Mouse (Mus musculus): ENCODE measurements around the gene Hist1h3d. TPM values are rescaled to one million over a fixed set of nuclear protein-coding genes. Genes with fewer than 3 reads are reported as not detected.
"Not testable (repeated sequence)": the region's sequence is repeated elsewhere in the genome, so short reads cannot be mapped to it uniquely, and the experiment has no call there.

Gene Hist1h3d
- total RNA-seq, 2 experiments from 2014 or later: 9.3 to 10.4 TPM

DNA sequence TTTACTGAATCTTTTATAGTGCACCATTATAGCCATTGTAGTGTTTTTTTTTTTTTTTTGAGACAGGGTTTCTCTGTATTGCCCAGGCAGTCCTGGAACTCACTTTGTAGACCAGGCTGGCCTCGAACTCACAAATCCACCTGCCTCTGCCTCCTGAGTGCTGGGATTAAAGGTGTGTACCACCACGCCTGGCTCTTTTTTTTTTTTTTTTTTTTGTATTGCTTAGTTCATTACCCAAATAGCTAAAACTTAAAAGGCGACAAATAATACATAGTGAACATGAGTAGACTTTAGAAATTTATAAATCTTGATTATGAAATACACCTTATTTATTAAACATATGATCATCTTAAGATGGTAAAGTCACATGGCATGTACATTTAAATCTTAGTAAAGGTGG, 34.1 kb upstream of the Hist1h3d start:
- no peak for DNase-seq (ENCODE audit: low spot score in 2 of 2)

DNA sequence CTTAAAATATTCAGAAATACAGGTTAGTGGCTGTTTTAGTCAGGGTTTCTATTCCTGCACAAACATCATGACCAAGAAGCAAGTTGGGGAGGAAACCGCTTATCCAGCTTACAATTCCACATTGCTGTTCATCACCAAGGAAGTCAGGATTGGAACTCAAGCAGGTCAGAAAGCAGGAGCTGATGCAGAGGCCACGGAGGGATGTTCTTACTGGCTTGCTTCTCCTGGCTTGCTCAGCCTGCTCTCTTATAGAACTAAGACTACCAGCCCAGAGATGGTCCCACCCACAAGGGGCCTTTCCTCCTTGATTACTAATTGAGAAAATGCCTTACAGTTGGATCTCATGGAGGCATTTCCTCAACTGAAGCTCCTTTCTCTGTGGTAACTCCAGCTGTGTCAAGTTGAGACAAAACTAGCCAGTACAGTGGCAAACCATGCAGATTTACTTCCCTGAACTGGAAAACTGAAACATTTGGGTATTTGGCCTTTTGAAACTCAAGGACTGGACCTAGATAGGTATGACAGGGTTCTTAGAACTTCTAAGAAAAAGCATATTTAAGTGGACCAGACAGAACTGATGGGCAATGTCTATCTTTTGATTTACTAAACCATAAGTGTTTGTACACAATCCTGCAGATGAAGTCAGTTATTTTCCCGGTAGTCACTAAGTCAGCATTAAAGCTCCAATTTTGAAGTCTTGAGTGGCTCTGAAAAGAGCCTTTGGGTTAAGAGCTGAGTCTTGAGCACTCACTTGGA, 33.2 kb upstream of the Hist1h3d start:
- DNase-seq (ENCODE audit: low spot score in 2 of 2): not testable (repeated sequence)

DNA sequence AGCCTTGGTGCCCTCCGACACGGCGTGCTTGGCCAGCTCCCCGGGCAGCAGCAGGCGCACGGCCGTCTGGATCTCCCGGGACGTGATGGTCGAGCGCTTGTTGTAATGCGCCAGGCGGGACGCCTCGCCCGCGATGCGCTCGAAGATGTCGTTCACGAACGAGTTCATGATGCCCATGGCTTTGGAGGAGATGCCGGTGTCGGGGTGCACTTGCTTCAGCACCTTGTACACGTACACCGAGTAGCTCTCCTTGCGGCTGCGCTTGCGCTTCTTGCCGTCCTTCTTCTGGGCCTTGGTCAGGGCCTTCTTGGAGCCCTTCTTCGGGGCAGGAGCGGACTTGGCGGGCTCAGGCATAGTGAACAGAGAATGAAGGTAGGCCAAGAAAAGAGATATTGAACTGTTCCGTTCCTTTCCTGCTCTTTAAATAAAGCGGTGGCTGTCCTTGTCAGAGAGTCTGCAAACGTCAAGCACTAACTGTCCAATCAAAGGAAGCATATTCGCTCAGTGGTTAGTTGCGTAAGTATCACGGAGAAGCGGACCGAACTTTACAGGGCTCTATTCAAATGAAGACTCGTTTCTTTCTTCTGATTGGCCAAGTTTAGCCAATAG, 32.5 kb upstream of the Hist1h3d start, which contains the start of gene Hist1h2bh:
Hist1h2bh (minus strand) TSS at position 394 of the 609 bp plus-strand sequence.
- DNase-seq (ENCODE audit: low spot score in 2 of 2): peak in 1 of 2 experiments; percentile 69

DNA sequence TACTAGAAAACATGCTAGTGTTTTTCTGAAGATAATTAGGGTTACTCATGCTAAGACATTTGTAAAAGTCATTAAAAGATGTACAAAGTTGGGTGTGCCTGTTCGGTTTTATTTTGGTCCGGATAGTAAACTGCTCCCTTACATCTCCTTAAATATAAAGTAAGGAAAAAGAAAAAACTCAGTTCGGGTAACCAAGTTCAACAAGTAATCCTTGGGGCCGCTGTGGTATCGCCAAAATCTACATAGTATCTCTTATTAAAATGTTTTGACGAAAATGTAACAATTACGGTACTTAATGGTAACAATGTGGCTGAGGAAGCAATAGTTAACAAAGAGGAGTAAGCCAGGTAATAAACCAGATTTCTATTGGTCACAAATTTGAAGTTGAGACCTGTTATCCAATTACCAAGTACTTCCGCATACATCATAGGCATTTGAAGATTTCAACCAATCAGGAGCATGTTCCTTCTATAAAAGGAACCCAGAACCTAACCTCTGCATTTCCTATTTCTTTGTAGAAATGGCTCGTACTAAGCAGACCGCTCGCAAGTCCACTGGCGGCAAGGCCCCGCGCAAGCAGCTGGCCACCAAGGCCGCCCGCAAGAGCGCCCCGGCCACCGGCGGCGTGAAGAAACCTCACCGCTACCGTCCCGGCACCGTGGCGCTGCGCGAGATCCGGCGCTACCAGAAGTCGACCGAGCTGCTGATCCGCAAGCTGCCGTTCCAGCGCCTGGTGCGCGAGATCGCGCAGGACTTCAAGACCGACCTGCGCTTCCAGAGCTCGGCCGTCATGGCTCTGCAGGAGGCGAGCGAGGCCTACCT, 31.4 kb upstream of the Hist1h3d start, which contains the start of gene Hist1h3f:
Hist1h3f (plus strand) TSS at position 88 of the 822 bp plus-strand sequence.
- peak; percentile 59 to 66 for DNase-seq (ENCODE audit: low spot score in 2 of 2)

- DNase-seq (ENCODE audit: low spot score in 2 of 2): not testable (repeated sequence)
These were observed 30.8 kb upstream of the Hist1h3d start for GRCm38 (mm10) chr13:23544787-23545120.

GRCm38 (mm10) chr13:23546694-23547093, 28.9 kb upstream of the Hist1h3d start:
- no peak for DNase-seq (ENCODE audit: low spot score in 2 of 2)

GRCm38 (mm10) chr13:23550761-23551145, 24.8 kb upstream of the Hist1h3d start:
- no peak for DNase-seq (ENCODE audit: low spot score in 2 of 2)

GRCm38 (mm10) chr13:23551146-23551834, 24.3 kb upstream of the Hist1h3d start, which contains the start of gene Hist1h4f:
TSS of gene Hist1h4f (minus strand) at chr13:23551648.
- peak; percentile 83 to 94 for DNase-seq (ENCODE audit: low spot score in 2 of 2)

DNA sequence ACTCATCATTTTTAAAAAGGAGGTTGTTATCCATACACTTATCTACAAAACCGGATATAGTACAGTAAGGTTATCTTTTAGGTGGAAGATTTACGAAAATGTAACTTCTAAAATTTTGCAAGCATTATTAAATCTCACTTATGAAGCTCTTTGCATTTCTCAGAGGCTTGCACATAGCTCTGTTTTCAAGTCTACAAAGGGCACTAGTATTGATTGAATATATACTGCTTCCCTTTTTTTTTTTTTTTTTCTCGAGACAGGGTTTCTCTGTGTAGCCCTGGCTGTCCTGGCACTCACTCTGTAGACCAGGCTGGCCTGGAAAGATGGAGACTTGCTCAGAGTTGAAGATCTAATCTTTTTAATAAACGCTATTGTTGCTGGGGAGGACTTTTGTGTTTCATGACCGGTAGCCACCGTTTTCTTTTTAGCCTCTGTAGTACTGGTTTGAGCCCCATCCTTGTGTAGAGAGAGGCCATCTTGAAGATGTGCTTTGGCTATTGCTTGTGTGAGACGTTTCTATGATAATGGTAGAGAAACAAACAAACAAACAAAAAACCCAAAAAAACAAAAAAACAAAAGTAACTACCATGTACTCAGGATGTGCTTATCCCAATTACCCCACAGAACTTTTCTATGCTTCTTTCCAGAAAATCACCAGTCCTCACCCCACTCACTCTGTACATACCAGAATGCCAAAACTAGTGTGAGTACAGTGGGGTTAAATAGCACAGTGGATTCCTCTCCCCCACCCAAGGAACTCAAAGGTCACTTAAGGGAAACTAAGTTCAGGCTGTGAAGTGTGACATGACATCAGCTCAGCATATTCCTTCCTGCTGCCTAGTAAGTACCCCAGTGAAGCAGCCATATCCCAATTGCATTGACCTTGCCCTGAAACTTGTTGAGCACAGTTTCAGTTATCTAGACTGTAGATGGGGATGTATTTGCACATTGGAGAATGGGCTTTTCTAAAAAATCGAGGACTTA, 23.3 kb upstream of the Hist1h3d start:
- DNase-seq (ENCODE audit: low spot score in 2 of 2): no peak

- DNase-seq (ENCODE audit: low spot score in 2 of 2): no peak
These were observed 22.6 kb upstream of the Hist1h3d start, which contains the start of gene Hist1h1d for GRCm38 (mm10) chr13:23552962-23553361. TSS of gene Hist1h1d (plus strand) at chr13:23553262.

GRCm38 (mm10) chr13:23554393-23554792, 21.2 kb upstream of the Hist1h3d start:
- DNase-seq (ENCODE audit: low spot score in 2 of 2): no peak

- DNase-seq (ENCODE audit: low spot score in 2 of 2): peak; percentile 69 to 84
These were observed 20.4 kb upstream of the Hist1h3d start for GRCm38 (mm10) chr13:23554925-23555838.

- DNase-seq (ENCODE audit: low spot score in 2 of 2): peak; percentile 47 to 64
These were observed 19.6 kb upstream of the Hist1h3d start for GRCm38 (mm10) chr13:23555839-23556416.

GRCm38 (mm10) chr13:23556906-23557305, 18.7 kb upstream of the Hist1h3d start:
- DNase-seq (ENCODE audit: low spot score in 2 of 2): no peak

DNA sequence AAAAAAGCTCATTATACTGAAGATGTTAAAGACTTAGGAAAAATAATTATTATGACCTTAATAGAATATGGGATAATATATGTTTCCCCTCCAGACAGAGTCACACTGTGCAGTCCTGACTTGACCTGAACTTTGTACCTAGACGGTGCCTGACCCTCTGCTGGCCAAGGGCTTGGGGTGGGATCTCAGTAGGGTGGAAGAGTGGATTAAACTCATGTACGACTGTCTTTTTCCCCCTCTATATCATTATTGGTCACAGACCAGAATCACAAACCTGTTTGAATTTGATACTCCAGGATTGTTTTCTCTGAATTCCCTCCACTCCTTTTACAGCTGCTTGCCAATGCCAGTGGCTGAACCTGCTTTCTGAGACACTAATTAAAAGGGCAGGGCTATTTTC, 14.9 kb upstream of the Hist1h3d start:
- not testable (repeated sequence) for DNase-seq (ENCODE audit: low spot score in 2 of 2)

DNA sequence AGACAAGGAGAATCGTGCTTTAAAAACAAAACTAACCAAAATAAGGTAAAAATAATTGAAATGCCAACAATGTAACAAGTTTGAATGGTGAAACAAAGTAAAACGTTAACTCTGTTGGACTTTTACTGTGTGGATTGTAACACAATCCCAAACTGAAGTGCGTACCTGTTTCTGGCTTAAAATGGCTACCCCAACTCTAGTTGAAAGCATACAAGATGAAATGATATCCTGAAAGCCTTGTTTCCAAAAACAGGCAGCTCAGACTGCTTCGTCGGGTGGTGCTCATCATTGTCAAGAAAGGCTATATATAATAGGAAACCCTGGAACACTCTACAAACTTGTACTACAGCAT, 14.1 kb upstream of the Hist1h3d start:
- not testable (repeated sequence) for DNase-seq (ENCODE audit: low spot score in 2 of 2)

DNA sequence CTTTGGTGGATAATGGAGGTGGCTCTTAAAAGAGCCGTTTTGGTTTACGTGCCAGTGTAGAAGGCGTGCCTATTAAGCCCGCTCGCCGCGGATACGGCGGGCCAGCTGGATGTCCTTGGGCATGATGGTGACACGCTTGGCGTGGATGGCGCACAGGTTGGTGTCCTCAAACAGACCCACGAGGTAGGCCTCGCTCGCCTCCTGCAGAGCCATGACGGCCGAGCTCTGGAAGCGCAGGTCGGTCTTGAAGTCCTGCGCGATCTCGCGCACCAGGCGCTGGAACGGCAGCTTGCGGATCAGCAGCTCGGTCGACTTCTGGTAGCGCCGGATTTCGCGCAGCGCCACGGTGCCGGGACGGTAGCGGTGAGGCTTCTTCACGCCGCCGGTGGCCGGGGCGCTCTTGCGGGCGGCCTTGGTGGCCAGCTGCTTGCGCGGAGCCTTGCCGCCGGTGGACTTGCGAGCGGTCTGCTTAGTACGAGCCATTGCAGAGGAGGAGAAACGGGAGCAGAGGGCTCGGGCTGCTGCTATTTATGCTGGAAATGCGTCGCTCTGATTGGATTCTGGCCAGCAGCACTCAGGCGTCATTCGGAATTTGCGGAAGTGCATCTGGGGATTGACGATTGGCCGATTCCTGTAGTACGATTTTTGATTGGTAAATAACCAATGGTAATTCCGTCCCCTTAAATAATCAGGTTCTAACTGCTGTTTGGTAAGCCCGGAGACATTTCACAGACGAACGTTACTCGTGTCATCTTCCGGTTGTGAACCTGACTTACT, 13.5 kb upstream of the Hist1h3d start, which contains the start of gene Hist1h3e:
Hist1h3e (minus strand) TSS at position 487 of the 777 bp plus-strand sequence.
- DNase-seq (ENCODE audit: low spot score in 2 of 2): peak; percentile 85 to 92
